Mouse (Mus musculus): ENCODE measurements at regions not wholly inside any gene's neighbourhood (a gene's known extent, or its start where the extent isn't known, plus 50 kb on each side); places are given as distances from the start of the nearest gene placed in this dataset.

GRCm38 (mm10) chr17:45279811-45280205 lies 153.7 kb downstream of the Cdc5l start:
- TF ChIP-seq CTCF (IDR thresholded peaks at IDR 0.05; ENCODE audit: control insufficient read depth, insufficient read depth, insufficient read length) = no peak
- no peak for TF ChIP-seq MYOD1 (IDR thresholded peaks at IDR 0.05; ENCODE audit: control insufficient read depth, insufficient read length, low read depth)
- no peak for TF ChIP-seq USF1 (IDR thresholded peaks at IDR 0.05; ENCODE audit: low read depth)
